ENCODE assay signal across 23 mouse cellular contexts in the genomic region with DNA sequence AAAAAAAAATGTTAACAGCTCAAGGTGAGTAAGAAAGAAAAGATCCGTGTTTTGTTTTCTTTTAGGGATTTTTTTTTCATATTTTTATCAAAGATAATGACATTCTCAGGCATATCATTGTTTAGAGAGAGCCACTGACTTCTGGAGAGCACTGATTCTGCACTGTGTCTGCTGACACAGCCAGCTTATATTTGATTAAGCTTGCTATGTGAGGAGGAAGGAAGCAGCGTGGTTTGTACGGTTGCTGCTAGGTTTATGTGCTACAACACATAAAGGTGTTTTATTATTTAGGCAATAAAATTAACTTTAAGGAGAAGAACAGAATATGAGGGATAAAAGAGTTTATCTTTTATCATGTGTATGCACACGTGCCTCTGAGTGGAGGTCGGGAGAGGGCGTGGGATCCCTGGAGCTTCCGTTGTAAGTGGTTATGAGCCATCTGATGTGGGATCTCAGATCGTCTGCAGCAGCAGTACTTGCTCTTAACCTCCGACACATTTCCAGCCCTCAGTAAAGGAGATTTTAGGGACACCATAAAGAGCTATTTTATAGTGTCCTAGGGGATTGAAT. TPM values are rescaled to one million over a fixed set of nuclear protein-coding genes. Genes with fewer than 3 reads are reported as not detected.
DNase-seq lines count a peak whose midpoint lies in the region; ATAC-seq and TF ChIP-seq lines count a peak whose summit lies in the region.
"Had no signal": no experiment of that assay in that cellular context is flagged by ENCODE, and none has a peak within 500 bp of the region (broad histone marks: within the 10 kb centered on the region; RNA-seq: fewer than 3 reads in every experiment).

No protein-coding gene starts in this region.

- no peaks in the 10 kb centered on the region for H3K36me3 ChIP-seq in neural tube, embryonic 15.5 days
- H3K36me3 ChIP-seq in MEL (ENCODE audit: control insufficient read depth in 1 of 2, insufficient read depth in 2 of 2, low read length in 2 of 2) = peaks cover 13 to 19% of the 10 kb centered on the region in 2 experiments
- H3K36me3 ChIP-seq in midbrain, embryonic 14.5 days (ENCODE audit: control insufficient read depth, insufficient read depth, low read length) = no peaks in the 10 kb centered on the region
- no peaks in the 10 kb centered on the region for H3K36me3 ChIP-seq in intestine, embryonic 15.5 days
- H3K36me3 ChIP-seq: forebrain, embryonic 15.5 days had no signal

- no peaks in the 10 kb centered on the region for H3K27me3 ChIP-seq in neural tube, embryonic 15.5 days (replicated peaks)
- H3K27me3 ChIP-seq in MEL (ENCODE audit: control insufficient read depth in 1 of 2, insufficient read depth in 2 of 2, low read length in 2 of 2) = no peaks in the 10 kb centered on the region
- no peaks in the 10 kb centered on the region for H3K27me3 ChIP-seq in midbrain, embryonic 14.5 days (ENCODE audit: control insufficient read depth, insufficient read depth, low read length)
- no peaks in the 10 kb centered on the region for H3K27me3 ChIP-seq in intestine, embryonic 15.5 days (replicated peaks)
- H3K27me3 ChIP-seq: CH12.LX; embryonic facial prominence, embryonic 12.5 days; forebrain, embryonic 13.5 days; forebrain, embryonic 15.5 days had no signal

- no peaks in the 10 kb centered on the region for H3K79me2 ChIP-seq in MEL (ENCODE audit: control insufficient read depth, insufficient read depth, low read length, poor library complexity)

- H3K4me3 ChIP-seq in neural tube, embryonic 15.5 days (replicated peaks) = no peak overlapping the region
- no peak overlapping the region for H3K4me3 ChIP-seq in MEL (ENCODE audit: control insufficient read depth in 1 of 2, insufficient read depth in 1 of 2, low read depth in 2 of 2, low read length in 2 of 2)
- no peak overlapping the region for H3K4me3 ChIP-seq in midbrain, embryonic 14.5 days (replicated peaks; ENCODE audit: low read depth, low read length)
- H3K4me3 ChIP-seq in intestine, embryonic 15.5 days (replicated peaks) = no peak overlapping the region
- H3K4me3 ChIP-seq: embryonic facial prominence, embryonic 10.5 days; embryonic facial prominence, embryonic 12.5 days; forebrain, embryonic 13.5 days; forebrain, embryonic 15.5 days had no signal

- peak; percentile 48 to 63; a peak in 3 of 4 replicates for TF ChIP-seq EP300 in MEL (IDR thresholded peaks at IDR 0.05; ENCODE audit: low read depth in 1 of 2, low read length in 2 of 2)

- no peaks in the 10 kb centered on the region for H3K9me3 ChIP-seq in neural tube, embryonic 15.5 days (replicated peaks)
- no peaks in the 10 kb centered on the region for H3K9me3 ChIP-seq in MEL (replicated peaks; ENCODE audit: insufficient read depth, low read length)
- no peaks in the 10 kb centered on the region for H3K9me3 ChIP-seq in midbrain, embryonic 14.5 days (ENCODE audit: control insufficient read depth, low read length)
- H3K9me3 ChIP-seq in intestine, embryonic 15.5 days = no peaks in the 10 kb centered on the region
- H3K9me3 ChIP-seq: embryonic facial prominence, embryonic 10.5 days; embryonic facial prominence, embryonic 12.5 days; forebrain, embryonic 13.5 days; forebrain, embryonic 15.5 days; G1E had no signal

- H3K9ac ChIP-seq in neural tube, embryonic 15.5 days (replicated peaks) = no peak overlapping the region
- H3K9ac ChIP-seq in MEL (ENCODE audit: control insufficient read depth, low read depth, low read length, poor library complexity, severe bottlenecking) = no peak overlapping the region
- H3K9ac ChIP-seq in midbrain, embryonic 14.5 days (replicated peaks; ENCODE audit: low read length) = no peak overlapping the region
- no peak overlapping the region for H3K9ac ChIP-seq in intestine, embryonic 15.5 days
- H3K9ac ChIP-seq: embryonic facial prominence, embryonic 12.5 days; forebrain, embryonic 13.5 days; forebrain, embryonic 15.5 days; forebrain, postnatal 0 days had no signal

- no peak for TF ChIP-seq CTCF in MEL (IDR thresholded peaks at IDR 0.05 in 2 of 3, conservative IDR thresholded peaks at IDR 0.05 in 1 of 3; ENCODE audit: control insufficient read depth in 1 of 3, insufficient read depth in 1 of 3, low read depth in 2 of 3, low read length in 3 of 3, poor library complexity in 1 of 3, severe bottlenecking in 1 of 3)

- H3K4me2 ChIP-seq in neural tube, embryonic 15.5 days = no peak overlapping the region
- no peak overlapping the region for H3K4me2 ChIP-seq in midbrain, embryonic 14.5 days (ENCODE audit: low read length)
- no peak overlapping the region for H3K4me2 ChIP-seq in intestine, embryonic 15.5 days (replicated peaks)
- H3K4me2 ChIP-seq: embryonic facial prominence, embryonic 12.5 days; forebrain, embryonic 13.5 days; forebrain, embryonic 15.5 days had no signal

- 66% methylated on average over 9 of the region's 9 CpGs for WGBS in neural tube, embryonic 15.5 days
- 81% methylated on average over 9 of the region's 9 CpGs for WGBS in midbrain, embryonic 14.5 days
- 61% methylated on average over 9 of the region's 9 CpGs for WGBS in intestine, embryonic 15.5 days

- H3K4me1 ChIP-seq in neural tube, embryonic 15.5 days = no peaks in the 10 kb centered on the region
- H3K4me1 ChIP-seq in MEL (ENCODE audit: control insufficient read depth in 1 of 2, insufficient read depth in 2 of 2, low read length in 2 of 2) = peaks cover 9 to 18% of the 10 kb centered on the region in 2 experiments
- no peaks in the 10 kb centered on the region for H3K4me1 ChIP-seq in midbrain, embryonic 14.5 days (ENCODE audit: control insufficient read depth, insufficient read depth, low read length)
- no peaks in the 10 kb centered on the region for H3K4me1 ChIP-seq in intestine, embryonic 15.5 days (replicated peaks)
- H3K4me1 ChIP-seq: embryonic facial prominence, embryonic 10.5 days; embryonic facial prominence, embryonic 12.5 days; forebrain, embryonic 13.5 days; forebrain, embryonic 15.5 days had no signal

- TF ChIP-seq RAD21 in MEL (IDR thresholded peaks at IDR 0.05; ENCODE audit: low read depth, low read length) = no peak

- no peak for DNase-seq in neural tube, embryonic 10.5 days (ENCODE audit: extremely low spot score, low spot score)
- peak; percentile 47 for DNase-seq in MEL (ENCODE audit: low read depth, low spot score)
- DNase-seq in midbrain, embryonic 14.5 days = no peak
- DNase-seq: adrenal gland, adult 2 months; adrenal gland, postnatal 10 days; adrenal gland, postnatal 25 days; B cell, adult 2 months; cerebellum, adult 11 months; cerebellum, adult 18-20 months; cerebellum, adult 8-10 months; cerebellum, adult 9-11 months; cerebellum, postnatal 25 days; forebrain, postnatal 0 days had no signal

- ATAC-seq in neural tube, embryonic 15.5 days (ENCODE audit: low FRiP score) = peak; percentile 41; the same call in 1 of the 2 replicates
- peak; percentile 67 for ATAC-seq in megakaryocyte-erythroid progenitor cell, adult 5-6 weeks (replicated peaks; ENCODE audit: low FRiP score, low TSS enrichment, poor library complexity, severe bottlenecking)
- no peak for ATAC-seq in midbrain, embryonic 14.5 days (ENCODE audit: low FRiP score, low TSS enrichment)
- ATAC-seq in intestine, embryonic 15.5 days = no peak
- ATAC-seq: CD4-positive, CD25-positive, alpha-beta regulatory T cell, adult 4 months; forebrain, embryonic 13.5 days; forebrain, embryonic 15.5 days; forebrain, postnatal 0 days had no signal

- no peak for TF ChIP-seq POLR2A in MEL (IDR thresholded peaks at IDR 0.05; ENCODE audit: control insufficient read depth in 1 of 2, insufficient read depth in 1 of 2, low read depth in 1 of 2, low read length in 2 of 2, poor library complexity in 1 of 2)

- H3K27ac ChIP-seq in neural tube, embryonic 15.5 days (replicated peaks) = no peak overlapping the region
- peak overlapping the region; percentile 6; the same call in 1 of the 2 replicates for H3K27ac ChIP-seq in MEL (ENCODE audit: control insufficient read depth, low read depth, low read length)
- H3K27ac ChIP-seq in midbrain, embryonic 14.5 days (replicated peaks; ENCODE audit: low read depth, low read length) = no peak overlapping the region
- no peak overlapping the region for H3K27ac ChIP-seq in intestine, embryonic 15.5 days
- H3K27ac ChIP-seq: embryonic facial prominence, embryonic 10.5 days; embryonic facial prominence, embryonic 12.5 days; forebrain, embryonic 13.5 days; forebrain, embryonic 15.5 days had no signal

TF ChIP-seq in MEL, 35 proteins besides CTCF, POLR2A, EP300 and RAD21 (continues in another document):
- TF ChIP-seq SIN3A (IDR thresholded peaks at IDR 0.05; ENCODE audit: low read length) (0 out of 2 replicates have a peak, but pooled peaks have one; percentile 22), MAZ (IDR thresholded peaks at IDR 0.05; ENCODE audit: low read depth, low read length) (no peak), NELFE (IDR thresholded peaks at IDR 0.05; ENCODE audit: low read depth, low read length) (no peak), SMC3 (IDR thresholded peaks at IDR 0.05; ENCODE audit: low read depth, low read length) (no peak), TAL1 (IDR thresholded peaks at IDR 0.05; ENCODE audit: low read length) (0 out of 2 replicates have a peak, but pooled peaks have one; percentile 6), MYB (IDR thresholded peaks at IDR 0.05; ENCODE audit: low read depth, low read length) (no peak), MEF2A (IDR thresholded peaks at IDR 0.05; ENCODE audit: extremely low read depth, insufficient replicate concordance, low read depth, low read length, poor library complexity, severe bottlenecking) (no peak), TCF12 (IDR thresholded peaks at IDR 0.05; ENCODE audit: low read depth, low read length) (peak; percentile 26; the same call in 1 of the 2 replicates), USF1 (IDR thresholded peaks at IDR 0.05; ENCODE audit: low read depth, low read length) (peak; percentile 59; the same call in 1 of the 2 replicates), ETS1 (IDR thresholded peaks at IDR 0.05; ENCODE audit: low read depth, low read length) (peak; percentile 20; the same call in 1 of the 2 replicates), GABPA (IDR thresholded peaks at IDR 0.05; ENCODE audit: low read depth, low read length) (no peak), USF2 (IDR thresholded peaks at IDR 0.05; ENCODE audit: borderline replicate concordance in 1 of 2, insufficient read depth in 1 of 2, low read depth in 1 of 2, low read length in 2 of 2) (no peak), NRF1 (IDR thresholded peaks at IDR 0.05; ENCODE audit: insufficient read depth, low read depth, low read length, poor library complexity, severe bottlenecking) (no peak)

RNA-seq across cellular contexts. Expression of a gene that starts 55.3 kb away (rescaled TPM):
- 1.0 and 3.2 TPM in 2 replicates for polyA plus RNA-seq in neural tube, embryonic 15.5 days (2015; fragmentation: Nextera tagmentation; extraction: Ambion mirVana)
- total RNA-seq in MEL (2012; rRNA removed) = 25.3 and 28.6 TPM in 2 replicates
- polyA plus RNA-seq in MEL (2012; ENCODE audit: insufficient read depth in 1 of 2, insufficient read length in 2 of 2, low read depth in 1 of 2, low replicate concordance in 2 of 2, missing spikeins in 1 of 2) = 10 to 100 TPM in 1 of 2 experiments, not detected in 1; 21.2 TPM
- 3.9 and 12.0 TPM in 2 replicates for total RNA-seq in megakaryocyte-erythroid progenitor cell, adult 5-6 weeks (2014; fragmentation: Nextera tagmentation)
- 9.8 and 11.2 TPM in 2 replicates for total RNA-seq in megakaryocyte-erythroid progenitor cell, adult 5-6 weeks (2017)
- 2.1 and 2.5 TPM in 2 replicates for polyA plus RNA-seq in midbrain, embryonic 14.5 days (2014; fragmentation: Nextera tagmentation; extraction: Ambion mirVana)
- polyA plus RNA-seq in intestine, embryonic 15.5 days (2015; fragmentation: Nextera tagmentation; extraction: Ambion mirVana) = 6.2 and 6.6 TPM in 2 replicates

Comparison
In these comparisons a context has a peak if more than half of its experiments do, and no peak if none do; other contexts are left out.
1. ATAC-seq: peak in neural tube, embryonic 15.5 days (single experiment) and megakaryocyte-erythroid progenitor cell, adult 5-6 weeks (single experiment); none in midbrain, embryonic 14.5 days (single experiment) and intestine, embryonic 15.5 days (single experiment).